29 mouse cellular contexts compared by ENCODE assay signal in the genomic region with DNA sequence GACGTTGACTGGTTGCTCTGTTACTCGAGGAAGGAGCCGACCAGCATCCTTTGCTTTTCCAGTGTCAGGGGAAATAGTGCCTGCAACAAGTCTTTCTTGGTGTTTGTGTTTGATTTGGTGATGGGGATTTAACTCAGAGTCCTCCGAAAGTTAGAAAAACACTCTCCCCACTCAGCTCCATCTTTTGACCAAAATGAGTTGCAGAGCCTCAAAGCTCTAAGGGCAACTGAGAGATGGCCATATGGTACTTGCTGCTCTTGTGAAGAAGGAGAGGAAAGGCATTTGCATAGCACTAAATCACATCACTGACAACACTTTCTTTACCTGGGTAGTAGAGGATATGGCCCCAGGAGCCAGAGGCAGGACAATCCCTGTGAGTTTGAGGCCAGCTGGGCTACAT.
"Had no signal": no experiment of that assay in that cellular context is flagged by ENCODE, and none has a peak within 500 bp of the region (broad histone marks: within the 10 kb centered on the region; RNA-seq: fewer than 3 reads in every experiment).

No protein-coding gene starts in this region.

- H3K4me3 ChIP-seq: limb, embryonic 10.5 days; limb, embryonic 12.5 days; limb, embryonic 13.5 days; limb, embryonic 15.5 days; liver, embryonic 12.5 days; liver, embryonic 13.5 days; liver, embryonic 15.5 days; lung, embryonic 15.5 days; megakaryocyte, embryonic 14.5 days; midbrain, embryonic 10.5 days; midbrain, embryonic 12.5 days; midbrain, embryonic 13.5 days; midbrain, embryonic 15.5 days; myocyte had no signal

- H3K4me2 ChIP-seq: limb, embryonic 12.5 days; limb, embryonic 13.5 days; limb, embryonic 15.5 days; liver, embryonic 11.5 days; liver, embryonic 12.5 days; liver, embryonic 13.5 days; liver, embryonic 15.5 days; lung, embryonic 14.5 days; lung, embryonic 15.5 days; midbrain, embryonic 11.5 days; midbrain, embryonic 12.5 days; midbrain, embryonic 13.5 days; midbrain, embryonic 15.5 days had no signal

- H3K9me3 ChIP-seq: limb, embryonic 10.5 days; limb, embryonic 12.5 days; limb, embryonic 13.5 days; limb, embryonic 15.5 days; liver, embryonic 12.5 days; liver, embryonic 13.5 days; liver, embryonic 15.5 days; lung, embryonic 15.5 days; megakaryocyte, embryonic 14.5 days; midbrain, embryonic 10.5 days; midbrain, embryonic 12.5 days; midbrain, embryonic 13.5 days; midbrain, embryonic 15.5 days had no signal

- DNase-seq: left cerebral cortex, postnatal 4 days; liver; liver, embryonic 13.5 days; liver, postnatal 0 days; lung, adult 18-20 months; lung, adult 2 months; lung, embryonic 14.5 days; lung, postnatal 10 days; lung, postnatal 14 days; lung, postnatal 36 days; lung, postnatal 4 days; midbrain, embryonic 14.5 days had no signal

- H3K27me3 ChIP-seq: limb, embryonic 12.5 days; limb, embryonic 13.5 days; limb, embryonic 15.5 days; lung, embryonic 15.5 days; megakaryocyte, embryonic 14.5 days; midbrain, embryonic 12.5 days had no signal

- H3K36me3 ChIP-seq: limb, embryonic 10.5 days; limb, embryonic 12.5 days; limb, embryonic 13.5 days; limb, embryonic 15.5 days; liver, embryonic 12.5 days; liver, embryonic 13.5 days; liver, embryonic 15.5 days; lung, embryonic 15.5 days; midbrain, embryonic 10.5 days; midbrain, embryonic 12.5 days; midbrain, embryonic 13.5 days; midbrain, embryonic 15.5 days had no signal

- H3K9ac ChIP-seq: limb, embryonic 12.5 days; limb, embryonic 13.5 days; limb, embryonic 15.5 days; liver, embryonic 12.5 days; liver, embryonic 13.5 days; liver, embryonic 14.5 days; liver, embryonic 15.5 days; liver, postnatal 0 days; lung, embryonic 14.5 days; lung, embryonic 15.5 days; midbrain, embryonic 12.5 days; midbrain, embryonic 13.5 days; midbrain, embryonic 15.5 days had no signal

- H3K27ac ChIP-seq: limb, embryonic 10.5 days; limb, embryonic 12.5 days; limb, embryonic 13.5 days; limb, embryonic 15.5 days; liver, embryonic 12.5 days; liver, embryonic 13.5 days; liver, embryonic 14.5 days; liver, embryonic 15.5 days; lung, embryonic 15.5 days; macrophage; midbrain, embryonic 10.5 days; midbrain, embryonic 12.5 days; midbrain, embryonic 13.5 days; midbrain, embryonic 15.5 days had no signal
